Comparison of ENCODE assay signal across 23 mouse cellular contexts in genomic region chr6:138364111-138364510, GRCm38 (mm10).
DNase-seq lines count a peak whose midpoint lies in the region; ATAC-seq and TF ChIP-seq lines count a peak whose summit lies in the region.
"Had no signal": no experiment of that assay in that cellular context is flagged by ENCODE, and none has a peak within 500 bp of the region (broad histone marks: within the 10 kb centered on the region; RNA-seq: fewer than 3 reads in every experiment).

No protein-coding gene starts in this region.

- H3K4me2 ChIP-seq in stomach, embryonic 14.5 days (replicated peaks; ENCODE audit: low read depth, low read length): no peak overlapping the region
- H3K4me2 ChIP-seq: forebrain, embryonic 13.5 days; heart, embryonic 12.5 days; intestine, embryonic 15.5 days; limb, embryonic 15.5 days had no signal

- H3K4me3 ChIP-seq in layer of hippocampus, adult 2 months: no peak overlapping the region
- H3K4me3 ChIP-seq in stomach, embryonic 14.5 days (ENCODE audit: low read depth, low read length): no peak overlapping the region
- H3K4me3 ChIP-seq: forebrain, embryonic 13.5 days; heart, embryonic 12.5 days; hindbrain, embryonic 10.5 days; intestine, embryonic 15.5 days; limb, embryonic 15.5 days had no signal

- DNase-seq in layer of hippocampus, adult 2 months (ENCODE audit: low spot score in 2 of 2): peak in 1 of 2 experiments; percentile 34
- DNase-seq in layer of hippocampus, postnatal 10 days (ENCODE audit: low spot score in 2 of 2): no peak
- peak; percentile 1 for DNase-seq in lung, postnatal 25 days (ENCODE audit: low spot score)
- DNase-seq in lung, postnatal 36 days: no peak
- DNase-seq in brain, embryonic 14.5 days (ENCODE audit: low read depth): peak; percentile 38
- DNase-seq in kidney, adult 11 months: no peak
- DNase-seq: adrenal gland, adult 8-10 months; cerebellum, adult 18-20 months; gastrocnemius, postnatal 10 days; heart, postnatal 10 days; kidney, adult 9 months; kidney, postnatal 14 days; lung, postnatal 4 days; thymus, postnatal 25 days had no signal

- peak; percentile 67; the same call in 1 of the 2 replicates for ATAC-seq in stomach, embryonic 14.5 days (ENCODE audit: insufficient number of reproducible peaks, insufficient read depth, low FRiP score, low read depth)
- ATAC-seq: activated CD4-positive, CD25-positive, alpha-beta regulatory T cell, adult 4 months; forebrain, embryonic 13.5 days; hindbrain, embryonic 16.5 days; intestine, embryonic 15.5 days had no signal

- no peaks in the 10 kb centered on the region for H3K36me3 ChIP-seq in stomach, embryonic 14.5 days (ENCODE audit: control insufficient read depth, insufficient read depth, low read length)
- H3K36me3 ChIP-seq: heart, embryonic 12.5 days; hindbrain, embryonic 10.5 days; intestine, embryonic 15.5 days; limb, embryonic 15.5 days had no signal

- no peak overlapping the region for H3K9ac ChIP-seq in stomach, embryonic 14.5 days (replicated peaks; ENCODE audit: low read depth, low read length)
- H3K9ac ChIP-seq: forebrain, embryonic 13.5 days; heart, embryonic 12.5 days; intestine, embryonic 15.5 days; limb, embryonic 15.5 days; liver, embryonic 14.5 days had no signal

- H3K4me1 ChIP-seq in stomach, embryonic 14.5 days (ENCODE audit: control insufficient read depth, insufficient read depth, low read length): no peaks in the 10 kb centered on the region
- H3K4me1 ChIP-seq: forebrain, embryonic 13.5 days; heart, embryonic 12.5 days; hindbrain, embryonic 10.5 days; intestine, embryonic 15.5 days; limb, embryonic 15.5 days had no signal

- H3K27ac ChIP-seq in layer of hippocampus, adult 2 months: peak overlapping the region; percentile 60; the same call in 1 of the 2 replicates
- no peak overlapping the region for H3K27ac ChIP-seq in stomach, embryonic 14.5 days (ENCODE audit: low read length)
- H3K27ac ChIP-seq: forebrain, embryonic 13.5 days; hindbrain, embryonic 10.5 days; intestine, embryonic 15.5 days; limb, embryonic 15.5 days; liver, embryonic 14.5 days had no signal

- TF ChIP-seq POLR2A in brain, embryonic 14.5 days (IDR thresholded peaks at IDR 0.05; ENCODE audit: borderline replicate concordance, extremely low read depth, insufficient read depth, insufficient read length, poor library complexity, severe bottlenecking): no peak

- H3K9me3 ChIP-seq in stomach, embryonic 14.5 days (ENCODE audit: control insufficient read depth, low read depth, low read length): no peaks in the 10 kb centered on the region
- H3K9me3 ChIP-seq: forebrain, embryonic 13.5 days; heart, embryonic 12.5 days; hindbrain, embryonic 10.5 days; intestine, embryonic 15.5 days; limb, embryonic 15.5 days had no signal

- TF ChIP-seq CTCF in layer of hippocampus, adult 2 months (conservative IDR thresholded peaks at IDR 0.05): no peak
- no peak for TF ChIP-seq CTCF in brain, embryonic 14.5 days (IDR thresholded peaks at IDR 0.05; ENCODE audit: borderline replicate concordance, extremely low read depth, insufficient read depth, insufficient read length)

- H3K27me3 ChIP-seq in stomach, embryonic 14.5 days (ENCODE audit: control insufficient read depth, insufficient read depth, low read length): no peaks in the 10 kb centered on the region
- H3K27me3 ChIP-seq: forebrain, embryonic 13.5 days; heart, embryonic 12.5 days; intestine, embryonic 15.5 days; limb, embryonic 15.5 days had no signal

- 44% methylated on average over 5 of the region's 5 CpGs for WGBS in stomach, embryonic 14.5 days

Comparison
In these comparisons a context has a peak if more than half of its experiments do, and no peak if none do; other contexts are left out.
1. DNase-seq: peak in lung, postnatal 25 days (single experiment) and brain, embryonic 14.5 days (single experiment); none in layer of hippocampus, postnatal 10 days (0 of 2), lung, postnatal 36 days (single experiment) and kidney, adult 11 months (single experiment).